Mouse (Mus musculus) liver, adult (tissue): Measurements from ENCODE around the gene Kif3a.

ENCODE experiments used
- GATA4 ChIP-seq: IDR thresholded peaks from 2 replicates; pipeline ENCODE4 v1.6.1; 2014; ENCODE audit warnings: mild to moderate bottlenecking, low read length; ENCODE audit not compliant: insufficient replicate concordance

Kif3a gene

GRCm38 (mm10) chr11:53585510-53585909 is 18.3 kb downstream of the Kif3a start:
- no peak for TF ChIP-seq GATA4

- no peak for TF ChIP-seq GATA4
Observed at GRCm38 (mm10) chr11:53588279-53588678, 21.1 kb downstream of the Kif3a start.

- no peak for TF ChIP-seq GATA4
Observed at GRCm38 (mm10) chr11:53590368-53590768, 23.2 kb downstream of the Kif3a start.

- TF ChIP-seq GATA4, result no peak
Observed at GRCm38 (mm10) chr11:53591116-53591515, 23.9 kb downstream of the Kif3a start.

- TF ChIP-seq GATA4, result no peak
Observed at GRCm38 (mm10) chr11:53604983-53605382, 37.8 kb downstream of the Kif3a start.

- no peak for TF ChIP-seq GATA4
Observed at GRCm38 (mm10) chr11:53605609-53606008, 38.4 kb downstream of the Kif3a start.

- no peak for TF ChIP-seq GATA4
Observed at GRCm38 (mm10) chr11:53609231-53609630, 42.1 kb downstream of the Kif3a start.

GRCm38 (mm10) chr11:53609672-53610071 is 42.5 kb downstream of the Kif3a start:
- no peak for TF ChIP-seq GATA4

GRCm38 (mm10) chr11:53615172-53615571 is 48.0 kb downstream of the Kif3a start:
- no peak for TF ChIP-seq GATA4

- TF ChIP-seq GATA4, result no peak
Observed at GRCm38 (mm10) chr11:53615575-53615974, 48.4 kb downstream of the Kif3a start.

- no peak for TF ChIP-seq GATA4
Observed at GRCm38 (mm10) chr11:53616748-53617558, 49.8 kb downstream of the Kif3a start.

GRCm38 (mm10) chr11:53617562-53618109 is 50.5 kb downstream of the Kif3a start:
- no peak for TF ChIP-seq GATA4

GRCm38 (mm10) chr11:53618619-53619198 is 51.5 kb downstream of the Kif3a start, which contains the start of gene Il4:
Il4 (minus strand) TSS chr11:53618669.
- no peak for TF ChIP-seq GATA4

GRCm38 (mm10) chr11:53619428-53619827 is 52.2 kb downstream of the Kif3a start:
- TF ChIP-seq GATA4, result no peak

GRCm38 (mm10) chr11:53620094-53620493 is 52.9 kb downstream of the Kif3a start:
- no peak for TF ChIP-seq GATA4
